Mouse (Mus musculus) lung, postnatal 0 days (tissue): ENCODE measurements at regions not wholly inside any gene's neighbourhood (a gene's known extent, or its start where the extent isn't known, plus 50 kb on each side); places are given as distances from the start of the nearest gene placed in this dataset.

Experiments used
- CTCF ChIP-seq: IDR thresholded peaks from 2 replicates; pipeline ENCODE4 v1.5.1; 2016; ENCODE audit warnings: antibody characterized with exemption, mild to moderate bottlenecking
- EP300 ChIP-seq: IDR thresholded peaks from 2 replicates; pipeline ENCODE4 v1.6.1; 2016; ENCODE audit warnings: antibody characterized with exemption, mild to moderate bottlenecking, control low read depth

DNA sequence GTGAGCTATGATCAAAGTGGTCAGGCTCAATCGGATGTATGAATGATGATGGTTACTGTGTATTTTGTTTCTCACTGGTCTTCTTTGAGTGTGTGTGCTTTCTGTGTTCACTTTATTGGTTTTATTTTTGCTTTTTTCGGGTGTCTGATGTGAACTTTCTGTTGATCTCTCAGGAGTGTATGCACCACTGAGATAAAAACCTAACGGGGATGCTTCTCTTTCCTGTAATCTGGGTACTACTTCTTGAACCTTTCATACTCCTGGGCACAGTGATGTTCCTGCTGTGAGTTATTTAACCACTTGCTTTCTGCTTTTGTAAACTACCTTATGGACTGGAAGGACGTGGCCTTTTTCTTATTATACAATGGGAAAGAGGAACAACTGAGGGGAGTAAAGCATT, 133.6 kb downstream of the Zxdb start:
- TF ChIP-seq EP300 (no peak), CTCF (no peak)
